Mouse (Mus musculus) limb, embryonic 14.5 days (tissue): Measurements from ENCODE around the gene Heatr6. TPM values are rescaled to one million over a fixed set of nuclear protein-coding genes. Genes with fewer than 3 reads are reported as not detected.

Source experiments
- ATAC-seq: fragments of 200-750 bp; cut with Nextera tagmentation; 2 replicates; pipeline ENCODE4 v1.8.0; 2017; ENCODE audit warnings: low read depth, moderate number of reproducible peaks, moderate TSS enrichment; ENCODE audit not compliant: low FRiP score
- DNase-seq: peaks from one replicate; pipeline ENCODE4 v3.0.0-alpha.2; 2015; ENCODE audit warnings: low spot score
- H3K27ac ChIP-seq: fragments of 300-500 bp; sonication (generic); replicated peaks from 2 replicates; pipeline ENCODE4 v1.5.1; 2014; ENCODE audit warnings: low read depth, mild to moderate bottlenecking, low read length, moderate library complexity, mixed read lengths
- H3K27me3 ChIP-seq: fragments of 300-500 bp; sonication (generic); 2 replicates; pipeline ENCODE4 v1.6.1; 2014; ENCODE audit warnings: low read length, mixed read lengths; ENCODE audit not compliant: control insufficient read depth, insufficient read depth
- H3K36me3 ChIP-seq: fragments of 300-500 bp; sonication (generic); 2 replicates; pipeline ENCODE4 v1.6.1; 2014; ENCODE audit warnings: mild to moderate bottlenecking, low read length, moderate library complexity, mixed read lengths; ENCODE audit not compliant: control insufficient read depth, insufficient read depth
- H3K4me1 ChIP-seq: fragments of 300-500 bp; sonication (generic); 2 replicates; pipeline ENCODE4 v1.6.1; 2014; ENCODE audit warnings: antibody characterized with exemption, low read length, mixed read lengths; ENCODE audit not compliant: control insufficient read depth, insufficient read depth
- H3K4me2 ChIP-seq: fragments of 300-500 bp; sonication (generic); replicated peaks from 2 replicates; pipeline ENCODE4 v1.6.1; 2014; ENCODE audit warnings: low read depth, mild to moderate bottlenecking, low read length, moderate library complexity; ENCODE audit not compliant: severe bottlenecking
- H3K4me3 ChIP-seq: fragments of 300-500 bp; sonication (generic); replicated peaks from 2 replicates; pipeline ENCODE4 v1.5.1; 2014; ENCODE audit warnings: low read length
- H3K9ac ChIP-seq: fragments of 300-500 bp; sonication (generic); 2 replicates; pipeline ENCODE4 v1.6.1; 2014; ENCODE audit warnings: mild to moderate bottlenecking, low read depth, low read length, moderate library complexity; ENCODE audit not compliant: severe bottlenecking
- H3K9me3 ChIP-seq: fragments of 300-500 bp; sonication (generic); 2 replicates; pipeline ENCODE4 v1.6.1; 2016; ENCODE audit warnings: low read length; ENCODE audit not compliant: control insufficient read depth
- POLR2A ChIP-seq: fragments of 200-500 bp; IDR thresholded peaks from 2 replicates; pipeline ENCODE4 v1.8.0; 2012; ENCODE audit warnings: inconsistent platforms, mild to moderate bottlenecking, moderate library complexity, borderline replicate concordance; ENCODE audit not compliant: insufficient read depth, insufficient read length; ENCODE audit errors: extremely low read depth
- WGBS: fragments of 180-500 bp; shearing (Covaris S2); extraction: QIAGEN DNeasy Blood & Tissue Kit; methylation state at CpG from one replicate; pipeline ENCODE4 v1.1.7; 2014; 5-methylcytosine and 5-hydroxymethylcytosine counted together
- polyA plus RNA-seq, 2 experiments: library from polyadenylated mRNA; depleted of rRNA in 1 of 2; stranded (reverse) in 1 of 2; unstranded in 1 of 2; fragments of >200 nt; fragmentation: Nextera tagmentation in 1 of 2; extraction: Ambion mirVana in 1 of 2; gene quantifications; 2 replicates each; pipeline versions ENCODE4 v1.2.1 to v1.2.3; 2012 to 2014

The Heatr6 gene
- polyA plus RNA-seq, 2 experiments = 22.5 to 26.0 TPM

- WGBS = 80% methylated on average over 4 of the region's 4 CpGs
- DNase-seq = no peak
- ATAC-seq = no peak
- Histone ChIP-seq H3K9ac (no peak overlapping the region), H3K4me2 (no peak overlapping the region), H3K9me3 (no peaks in the 10 kb centered on the region), H3K27me3 (no peaks in the 10 kb centered on the region), H3K36me3 (no peaks in the 10 kb centered on the region), H3K4me1 (no peaks in the 10 kb centered on the region), H3K27ac (no peak overlapping the region), H3K4me3 (no peak overlapping the region)
- no peak for TF ChIP-seq POLR2A
Measured at GRCm38 (mm10) chr11:83740443-83740991, 13.0 kb upstream of the Heatr6 start.

DNA sequence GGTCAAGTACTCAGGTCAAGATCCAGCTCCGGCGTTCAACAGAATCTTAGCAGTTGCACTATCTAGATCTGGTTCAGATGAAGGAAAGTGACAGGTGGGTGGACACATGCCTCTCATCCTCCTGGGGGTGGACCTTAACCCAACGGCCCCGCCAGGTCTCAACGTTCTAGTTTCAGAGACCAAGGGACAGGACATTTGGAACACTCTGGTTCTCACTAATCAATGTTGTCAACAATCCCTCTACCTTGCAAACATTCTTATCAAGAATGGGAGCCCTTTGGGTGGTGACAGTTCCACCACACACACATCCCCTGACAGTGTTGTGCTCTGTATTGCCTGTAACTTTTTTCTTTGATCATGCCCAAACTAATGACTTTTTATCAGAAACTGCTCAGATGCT lies 11.7 kb upstream of the Heatr6 start:
- Histone ChIP-seq H3K4me2 (no peak overlapping the region), H3K27me3 (no peaks in the 10 kb centered on the region), H3K9ac (no peak overlapping the region), H3K36me3 (no peaks in the 10 kb centered on the region), H3K4me3 (no peak overlapping the region), H3K9me3 (no peaks in the 10 kb centered on the region), H3K27ac (no peak overlapping the region), H3K4me1 (no peaks in the 10 kb centered on the region)
- 76% methylated on average over 5 of the region's 5 CpGs for WGBS
- TF ChIP-seq POLR2A = no peak
- no peak for DNase-seq
- ATAC-seq = no peak

DNA sequence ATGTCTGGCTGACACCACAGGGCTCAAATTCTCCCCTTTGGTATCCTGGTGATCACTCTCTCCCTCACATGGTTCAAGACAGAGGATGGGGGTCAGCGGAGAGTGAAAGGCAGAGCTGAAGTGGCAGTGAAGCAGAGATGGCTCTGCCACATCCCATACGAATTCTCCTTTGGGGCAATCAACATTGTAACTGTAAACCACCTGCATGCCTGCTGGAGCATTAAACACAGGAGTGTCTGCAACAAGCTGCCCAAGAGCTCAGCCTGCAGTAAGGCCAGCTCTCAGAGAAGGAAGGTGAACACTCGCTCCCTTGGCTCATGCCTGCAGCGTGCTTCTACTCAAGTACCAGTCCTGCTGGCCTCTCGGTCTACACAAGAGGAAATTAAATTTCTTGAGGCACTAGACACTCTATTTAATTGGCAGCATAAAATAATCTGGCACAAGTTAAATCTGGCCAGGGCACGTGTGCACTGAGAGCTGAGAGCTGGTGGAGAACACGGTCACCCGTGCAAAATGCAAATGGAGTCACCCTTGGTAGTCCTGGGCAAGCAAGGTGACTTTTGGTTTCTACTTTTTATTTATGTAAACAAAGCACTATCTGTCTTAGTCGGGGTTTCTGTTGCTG lies 10.7 kb upstream of the Heatr6 start:
- WGBS = 60% methylated on average over 9 of the region's 9 CpGs
- Histone ChIP-seq H3K27ac (no peak overlapping the region), H3K4me2 (no peak overlapping the region), H3K9me3 (no peaks in the 10 kb centered on the region), H3K27me3 (no peaks in the 10 kb centered on the region), H3K4me1 (no peaks in the 10 kb centered on the region), H3K9ac (no peak overlapping the region), H3K4me3 (no peak overlapping the region), H3K36me3 (no peaks in the 10 kb centered on the region)
- DNase-seq (no peak), ATAC-seq (no peak)
- no peak for TF ChIP-seq POLR2A

DNA sequence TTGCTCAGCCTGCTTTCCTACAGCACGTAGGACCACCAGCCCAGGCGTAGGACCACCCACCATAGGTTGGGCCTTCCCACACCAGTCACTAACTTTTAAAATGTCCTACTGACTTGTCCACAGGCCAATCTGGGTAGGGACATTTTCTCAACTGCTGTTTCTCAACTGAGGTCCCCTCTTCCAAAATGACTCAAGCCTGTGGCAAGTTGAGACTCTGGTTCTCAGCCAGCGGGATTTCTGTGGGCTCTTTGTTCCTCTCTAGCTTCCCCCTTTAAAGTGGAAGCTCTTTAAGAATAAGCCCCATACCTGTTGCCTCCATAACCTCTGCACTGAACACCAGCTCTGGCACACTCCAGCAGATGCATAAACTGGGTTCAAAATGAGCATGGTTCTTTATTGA lies 10.0 kb upstream of the Heatr6 start:
- Histone ChIP-seq H3K27me3 (no peaks in the 10 kb centered on the region), H3K4me3 (no peak overlapping the region), H3K9me3 (no peaks in the 10 kb centered on the region), H3K4me1 (no peaks in the 10 kb centered on the region), H3K9ac (no peak overlapping the region), H3K27ac (no peak overlapping the region), H3K4me2 (no peak overlapping the region), H3K36me3 (no peaks in the 10 kb centered on the region)
- DNase-seq (no peak), ATAC-seq (no peak)
- 69% methylated on average over 3 of the region's 3 CpGs for WGBS
- no peak for TF ChIP-seq POLR2A

GRCm38 (mm10) chr11:83746152-83746551 lies 7.3 kb upstream of the Heatr6 start:
- ATAC-seq (no peak), DNase-seq (no peak)
- Histone ChIP-seq H3K36me3 (no peaks in the 10 kb centered on the region), H3K27me3 (0 out of 2 replicates have a peak, but pooled peaks cover 4% of the 10 kb centered on the region), H3K4me2 (no peak overlapping the region), H3K4me1 (no peaks in the 10 kb centered on the region), H3K4me3 (no peak overlapping the region), H3K9me3 (no peaks in the 10 kb centered on the region), H3K9ac (no peak overlapping the region), H3K27ac (no peak overlapping the region)
- TF ChIP-seq POLR2A = no peak
- WGBS = 39% methylated on average over 4 of the region's 4 CpGs
